Mouse (Mus musculus) heart, adult 2 months (tissue): ENCODE measurements around the gene Itgal.

Experiments used
- CTCF ChIP-seq: fragments of 200-600 bp; IDR thresholded peaks from 2 replicates; pipeline ENCODE4 v1.8.1; 2022; ENCODE audit warnings: antibody characterized with exemption, mild to moderate bottlenecking, moderate library complexity
- EP300 ChIP-seq: fragments of 200-500 bp; IDR thresholded peaks from 2 replicates; pipeline ENCODE4 v1.6.1; 2011; ENCODE audit warnings: low read depth, low read length, control low read depth; ENCODE audit not compliant: insufficient read depth
- POLR2A ChIP-seq: fragments of 200-500 bp; IDR thresholded peaks from 2 replicates; pipeline ENCODE4 v1.6.1; 2011; ENCODE audit warnings: mild to moderate bottlenecking, low read depth, low read length, control low read depth; ENCODE audit not compliant: insufficient read depth

- TF ChIP-seq POLR2A (no peak), CTCF (no peak), EP300 (no peak)
Measured at GRCm38 (mm10) chr7:127280092-127280491, 16.0 kb upstream of the Itgal start.
